ENCODE assay signal across 22 mouse cellular contexts in the genomic region with DNA sequence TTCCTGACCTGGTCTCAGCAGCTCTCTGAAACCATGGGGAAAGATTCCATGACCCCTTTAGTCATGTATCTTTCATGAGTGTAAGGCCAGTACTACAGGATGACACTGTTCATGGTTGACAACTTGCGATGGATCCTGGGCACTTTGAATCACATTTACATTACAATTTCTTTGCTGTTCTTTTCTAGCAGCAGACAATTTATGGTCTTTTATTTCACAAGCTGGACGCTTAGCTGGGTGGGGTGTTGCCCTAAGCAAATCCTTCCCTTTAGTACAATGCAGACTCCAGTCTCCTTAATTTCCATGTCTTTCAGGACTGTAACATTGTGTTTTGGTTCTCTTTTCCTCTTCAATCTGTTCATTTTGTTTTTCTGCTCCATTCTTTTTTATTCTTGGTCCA.
DNase-seq lines count a peak whose midpoint lies in the region; TF ChIP-seq lines count a peak whose summit lies in the region.
"Had no signal": no experiment of that assay in that cellular context is flagged by ENCODE, and none has a peak within 500 bp of the region (broad histone marks: within the 10 kb centered on the region; RNA-seq: fewer than 3 reads in every experiment).

No protein-coding gene starts in this region.

- H3K36me3 ChIP-seq in ES-Bruce4 (ENCODE audit: control insufficient read depth, insufficient read depth, low read length, poor library complexity, severe bottlenecking) (no peaks in the 10 kb centered on the region), ES-E14 (ENCODE audit: control insufficient read depth, insufficient read depth, low read length, poor library complexity, severe bottlenecking) (no peaks in the 10 kb centered on the region)
- H3K36me3 ChIP-seq: embryonic facial prominence, embryonic 13.5 days; embryonic facial prominence, embryonic 15.5 days; forebrain, embryonic 10.5 days; forebrain, embryonic 12.5 days had no signal

- H3K4me3 ChIP-seq in ES-Bruce4 (ENCODE audit: low read depth, low read length), result no peak overlapping the region
- no peak overlapping the region for H3K4me3 ChIP-seq in ES-E14 (ENCODE audit: insufficient read depth in 1 of 2, low read depth in 1 of 2, low read length in 2 of 2, poor library complexity in 1 of 2, severe bottlenecking in 1 of 2)
- H3K4me3 ChIP-seq: embryonic facial prominence, embryonic 13.5 days; embryonic facial prominence, embryonic 15.5 days; erythroblast, embryonic 14.5 days; forebrain, embryonic 10.5 days; forebrain, embryonic 12.5 days had no signal

- peak overlapping the region; percentile 54 for H3K27ac ChIP-seq in ES-Bruce4 (ENCODE audit: insufficient read depth, low read length)
- H3K27ac ChIP-seq in ES-E14 (ENCODE audit: insufficient read depth, low read depth, low read length, poor library complexity, severe bottlenecking), result no peak overlapping the region
- H3K27ac ChIP-seq: embryonic facial prominence, embryonic 13.5 days; embryonic facial prominence, embryonic 15.5 days; forebrain, embryonic 10.5 days; forebrain, embryonic 12.5 days had no signal

- no peak for TF ChIP-seq POLR2A in ES-Bruce4 (IDR thresholded peaks at IDR 0.05; ENCODE audit: insufficient read depth, low read length)

- H3K27me3 ChIP-seq in ES-Bruce4 (ENCODE audit: control insufficient read depth, insufficient read depth, low read length, poor library complexity, severe bottlenecking), result no peaks in the 10 kb centered on the region
- H3K27me3 ChIP-seq: CH12.LX; embryonic facial prominence, embryonic 13.5 days; embryonic facial prominence, embryonic 15.5 days; forebrain, embryonic 12.5 days had no signal

- in situ Hi-C loops in ES-E14 (cut with MboI; ENCODE audit: low sequenced_read_pairs in 2 of 2, unreplicated experiment in 2 of 2), result no loop called here

- H3K9ac ChIP-seq in ES-Bruce4 (ENCODE audit: low read depth, poor library complexity, severe bottlenecking) (no peak overlapping the region), ES-E14 (ENCODE audit: insufficient read depth, low read depth, low read length, poor library complexity, severe bottlenecking) (no peak overlapping the region)
- H3K9ac ChIP-seq: embryonic facial prominence, embryonic 13.5 days; embryonic facial prominence, embryonic 15.5 days; forebrain, embryonic 12.5 days had no signal

- TF ChIP-seq CTCF in ES-Bruce4 (IDR thresholded peaks at IDR 0.05; ENCODE audit: low read depth, low read length), result no peak

- peaks cover 26% of the 10 kb centered on the region for H3K9me3 ChIP-seq in ES-Bruce4 (replicated peaks; ENCODE audit: control insufficient read depth, insufficient read depth, low read length, poor library complexity, severe bottlenecking)
- peaks cover 2% of the 10 kb centered on the region; the same call in 1 of the 2 replicates for H3K9me3 ChIP-seq in ES-E14 (ENCODE audit: control insufficient read depth, insufficient read depth, low read depth, low read length)
- H3K9me3 ChIP-seq: embryonic facial prominence, embryonic 13.5 days; embryonic facial prominence, embryonic 15.5 days had no signal

- TF ChIP-seq EP300 in ES-Bruce4 (IDR thresholded peaks at IDR 0.05; ENCODE audit: insufficient read depth, low read depth, low read length), result no peak

- DNase-seq in ES-E14 (ENCODE audit: low read depth, low spot score) (peak; percentile 27), ZHBTc4 (ENCODE audit: low read depth, low spot score) (peak; percentile 75)
- DNase-seq in layer of hippocampus, postnatal 36 days, result no peak
- DNase-seq in T-cell, adult 2 months (ENCODE audit: low spot score), result no peak
- DNase-seq: adrenal gland, adult 2 months; adrenal gland, postnatal 10 days; adrenal gland, postnatal 25 days; B cell, adult 2 months; cerebellum, adult 11 months; cerebellum, adult 18-20 months; cerebellum, adult 8-10 months; cerebellum, adult 9-11 months; cerebellum, postnatal 14 days; cerebellum, postnatal 36 days; embryo, embryonic 11 days had no signal

- H3K4me1 ChIP-seq in ES-Bruce4 (ENCODE audit: control insufficient read depth, insufficient read depth, low read length) (no peaks in the 10 kb centered on the region), ES-E14 (ENCODE audit: control insufficient read depth in 2 of 2, insufficient read depth in 2 of 2, low read length in 2 of 2, poor library complexity in 1 of 2) (peaks cover 0 to 2% of the 10 kb centered on the region in 2 experiments; a peak in 1 of 4 replicates)
- H3K4me1 ChIP-seq: embryonic facial prominence, embryonic 13.5 days; embryonic facial prominence, embryonic 15.5 days; forebrain, embryonic 10.5 days; forebrain, embryonic 12.5 days had no signal

TF ChIP-seq in ES-E14, 5 proteins besides CTCF, POLR2A, EP300 and RAD21:
- no peak for TF ChIP-seq MAFK (IDR thresholded peaks at IDR 0.05; ENCODE audit: insufficient read depth, low read depth, low read length)
- no peak for TF ChIP-seq ZNF384 (IDR thresholded peaks at IDR 0.05; ENCODE audit: low read depth, low read length)
- no peak for TF ChIP-seq ZC3H11A (IDR thresholded peaks at IDR 0.05; ENCODE audit: borderline replicate concordance, low read depth, low read length)
- no peak for TF ChIP-seq CHD2 (IDR thresholded peaks at IDR 0.05; ENCODE audit: low read depth, low read length)
- no peak for TF ChIP-seq HCFC1 (IDR thresholded peaks at IDR 0.05; ENCODE audit: borderline replicate concordance, insufficient read depth, low read length)

Comparison
In these comparisons a context has a peak if more than half of its experiments do, and no peak if none do; other contexts are left out.
1. DNase-seq: peak in ES-E14 (single experiment) and ZHBTc4 (single experiment); none in layer of hippocampus, postnatal 36 days (0 of 2) and T-cell, adult 2 months (single experiment).